Comparison of ENCODE assay signal across 9 mouse cellular contexts in genomic region chr17:90087616-90088313, GRCm38 (mm10).
A peak's percentile ranks its signal among the peaks of the same experiment; 100 is the strongest.
DNase-seq lines count a peak whose midpoint lies in the region; ATAC-seq lines count a peak whose summit lies in the region.
"Had no signal": no experiment of that assay in that cellular context is flagged by ENCODE, and none has a peak within 500 bp of the region (broad histone marks: within the 10 kb centered on the region; RNA-seq: fewer than 3 reads in every experiment).

No protein-coding gene starts in this region.

- 61% methylated on average over 11 of the region's 11 CpGs for WGBS in heart, embryonic 12.5 days
- WGBS in forebrain, embryonic 16.5 days, result 41% methylated on average over 11 of the region's 11 CpGs
- WGBS in liver, embryonic 13.5 days (ENCODE audit: insufficient replicate concordance), result 58% methylated on average over 11 of the region's 11 CpGs

- peak overlapping the region; percentile 75 for H3K4me2 ChIP-seq in heart, embryonic 12.5 days
- peak overlapping the region; percentile 67 for H3K4me2 ChIP-seq in forebrain, embryonic 16.5 days (ENCODE audit: low read length)
- 0 out of 2 replicates have a peak overlapping the region, but pooled peaks have one; percentile 14 for H3K4me2 ChIP-seq in liver, embryonic 13.5 days

- no peak for DNase-seq in heart, adult 8-10 months (ENCODE audit: low spot score)
- DNase-seq in brain, adult 2 months (ENCODE audit: low read depth, low spot score), result peak; percentile 42
- no peak for DNase-seq in liver, embryonic 13.5 days
- DNase-seq in retina, embryonic 14.5 days (ENCODE audit: low spot score), result no peak
- DNase-seq in heart, adult 18-20 months, result no peak
- DNase-seq: thymus, adult 2 months had no signal

- H3K4me3 ChIP-seq in heart, embryonic 12.5 days, result peak overlapping the region; percentile 42
- peak overlapping the region; percentile 49 for H3K4me3 ChIP-seq in forebrain, embryonic 16.5 days (replicated peaks; ENCODE audit: low read length)
- no peak overlapping the region for H3K4me3 ChIP-seq in liver, embryonic 13.5 days (replicated peaks)

- no peak for ATAC-seq in heart, embryonic 12.5 days (ENCODE audit: insufficient number of reproducible peaks, low FRiP score)
- no peak; the same call in 1 of the 2 replicates for ATAC-seq in forebrain, embryonic 16.5 days
- ATAC-seq in liver, embryonic 13.5 days (ENCODE audit: low read depth), result no peak
- ATAC-seq in megakaryocyte-erythroid progenitor cell, adult 5-6 weeks (replicated peaks; ENCODE audit: low FRiP score, low TSS enrichment, poor library complexity, severe bottlenecking), result no peak

- H3K27me3 ChIP-seq in heart, embryonic 12.5 days (replicated peaks), result no peaks in the 10 kb centered on the region
- H3K27me3 ChIP-seq in forebrain, embryonic 16.5 days (replicated peaks; ENCODE audit: control insufficient read depth, insufficient read depth, low read length), result no peaks in the 10 kb centered on the region
- no peaks in the 10 kb centered on the region for H3K27me3 ChIP-seq in liver, embryonic 13.5 days

- no peaks in the 10 kb centered on the region; the same call in 1 of the 2 replicates for H3K4me1 ChIP-seq in heart, embryonic 12.5 days (replicated peaks)
- H3K4me1 ChIP-seq in forebrain, embryonic 16.5 days (replicated peaks; ENCODE audit: control insufficient read depth, insufficient read depth, low read length), result peaks cover 14% of the 10 kb centered on the region
- H3K4me1 ChIP-seq in liver, embryonic 13.5 days (replicated peaks), result no peaks in the 10 kb centered on the region

- no peak overlapping the region for H3K27ac ChIP-seq in heart, embryonic 12.5 days (ENCODE audit: poor library complexity, severe bottlenecking)
- H3K27ac ChIP-seq in forebrain, embryonic 16.5 days (ENCODE audit: low read length), result peak overlapping the region; percentile 95
- H3K27ac ChIP-seq in liver, embryonic 13.5 days, result no peak overlapping the region

- H3K9ac ChIP-seq in heart, embryonic 12.5 days, result no peak overlapping the region
- peak overlapping the region; percentile 53 for H3K9ac ChIP-seq in forebrain, embryonic 16.5 days (replicated peaks; ENCODE audit: low read depth, low read length)
- no peak overlapping the region for H3K9ac ChIP-seq in liver, embryonic 13.5 days

- H3K9me3 ChIP-seq in heart, embryonic 12.5 days (replicated peaks), result no peaks in the 10 kb centered on the region
- H3K9me3 ChIP-seq in forebrain, embryonic 16.5 days (ENCODE audit: control insufficient read depth, low read length), result no peaks in the 10 kb centered on the region
- H3K9me3 ChIP-seq in liver, embryonic 13.5 days (replicated peaks), result no peaks in the 10 kb centered on the region; the same call in 1 of the 2 replicates

- no peaks in the 10 kb centered on the region for H3K36me3 ChIP-seq in heart, embryonic 12.5 days
- H3K36me3 ChIP-seq in forebrain, embryonic 16.5 days (ENCODE audit: control insufficient read depth, insufficient read depth), result no peaks in the 10 kb centered on the region
- H3K36me3 ChIP-seq in liver, embryonic 13.5 days, result no peaks in the 10 kb centered on the region

Comparison
In these comparisons a context has a peak if more than half of its experiments do, and no peak if none do; other contexts are left out.
1. H3K4me2 ChIP-seq: peak in every context shown above with its lines; median percentile 75 in heart, embryonic 12.5 days; 67 in forebrain, embryonic 16.5 days; 14 in liver, embryonic 13.5 days.